Comparison of ENCODE assay signal across 22 mouse cellular contexts in genomic region chr14:102674635-102675034, GRCm38 (mm10).
DNase-seq lines count a peak whose midpoint lies in the region; ATAC-seq and TF ChIP-seq lines count a peak whose summit lies in the region.
"Had no signal": no experiment of that assay in that cellular context is flagged by ENCODE, and none has a peak within 500 bp of the region (broad histone marks: within the 10 kb centered on the region; RNA-seq: fewer than 3 reads in every experiment).

No protein-coding gene starts in this region.

- no peak overlapping the region for H3K4me2 ChIP-seq in neural tube, embryonic 11.5 days (ENCODE audit: low read depth)
- H3K4me2 ChIP-seq in neural tube, embryonic 15.5 days = no peak overlapping the region
- H3K4me2 ChIP-seq in CH12.LX (ENCODE audit: insufficient read depth, low read depth, poor library complexity, severe bottlenecking) = no peak overlapping the region
- no peak overlapping the region for H3K4me2 ChIP-seq in midbrain, embryonic 11.5 days
- H3K4me2 ChIP-seq: embryonic facial prominence, embryonic 12.5 days; forebrain, embryonic 13.5 days; forebrain, embryonic 15.5 days had no signal

- DNase-seq in neural tube, embryonic 11.5 days (ENCODE audit: low spot score) = no peak
- peak; percentile 23 for DNase-seq in CH12.LX (ENCODE audit: extremely low read depth)
- DNase-seq in fibroblast of lung, adult 2 months (ENCODE audit: low read depth) = peak; percentile 26
- DNase-seq in retina, postnatal 1 day = no peak
- no peak for DNase-seq in midbrain, embryonic 11.5 days (ENCODE audit: low spot score, missing footprints)
- DNase-seq: adrenal gland, adult 2 months; adrenal gland, postnatal 10 days; adrenal gland, postnatal 25 days; B cell, adult 2 months; cerebellum, adult 11 months; cerebellum, adult 18-20 months; cerebellum, adult 8-10 months; cerebellum, adult 9-11 months; cerebellum, postnatal 14 days; forebrain, postnatal 0 days had no signal

- 91% methylated on average over 5 of the region's 5 CpGs for WGBS in neural tube, embryonic 11.5 days
- 83% methylated on average over 5 of the region's 5 CpGs for WGBS in neural tube, embryonic 15.5 days
- WGBS in midbrain, embryonic 11.5 days = 89% methylated on average over 5 of the region's 5 CpGs

- H3K27ac ChIP-seq in neural tube, embryonic 11.5 days (ENCODE audit: low read depth, low read length) = no peak overlapping the region
- H3K27ac ChIP-seq in neural tube, embryonic 15.5 days (replicated peaks) = no peak overlapping the region
- no peak overlapping the region for H3K27ac ChIP-seq in CH12.LX (ENCODE audit: insufficient read depth, low read depth)
- no peak overlapping the region for H3K27ac ChIP-seq in midbrain, embryonic 11.5 days (ENCODE audit: low read depth, low read length)
- H3K27ac ChIP-seq: embryonic facial prominence, embryonic 10.5 days; embryonic facial prominence, embryonic 12.5 days; forebrain, embryonic 13.5 days; forebrain, embryonic 15.5 days had no signal

- dilution Hi-C loops in CH12.LX (cut with MboI; ENCODE audit: extremely low pct_ligation_motif_present, extremely low pct_unique_long_range_greater_than_20kb, low sequenced_read_pairs) = no loop called here

- peak; percentile 50; the same call in 1 of the 2 replicates for ATAC-seq in neural tube, embryonic 11.5 days (ENCODE audit: insufficient read depth, low FRiP score, low TSS enrichment)
- ATAC-seq in neural tube, embryonic 15.5 days (ENCODE audit: low FRiP score) = no peak
- ATAC-seq in midbrain, embryonic 11.5 days (ENCODE audit: low FRiP score) = no peak
- ATAC-seq: CD4-positive, CD25-positive, alpha-beta regulatory T cell, adult 4 months; forebrain, embryonic 13.5 days; forebrain, embryonic 15.5 days; forebrain, postnatal 0 days had no signal

- no peaks in the 10 kb centered on the region for H3K4me1 ChIP-seq in neural tube, embryonic 11.5 days (ENCODE audit: control insufficient read depth, insufficient read depth, low read length)
- no peaks in the 10 kb centered on the region for H3K4me1 ChIP-seq in neural tube, embryonic 15.5 days
- H3K4me1 ChIP-seq in CH12.LX (ENCODE audit: control insufficient read depth in 1 of 2, insufficient read depth in 2 of 2) = no peaks in the 10 kb centered on the region
- no peaks in the 10 kb centered on the region for H3K4me1 ChIP-seq in midbrain, embryonic 11.5 days (ENCODE audit: control insufficient read depth, insufficient read depth, low read length)
- H3K4me1 ChIP-seq: embryonic facial prominence, embryonic 12.5 days had no signal

- no peak overlapping the region for H3K9ac ChIP-seq in neural tube, embryonic 11.5 days (ENCODE audit: low read length)
- H3K9ac ChIP-seq in neural tube, embryonic 15.5 days (replicated peaks) = no peak overlapping the region
- H3K9ac ChIP-seq in CH12.LX (ENCODE audit: insufficient read depth, low read depth) = no peak overlapping the region
- H3K9ac ChIP-seq in midbrain, embryonic 11.5 days (ENCODE audit: low read length) = no peak overlapping the region
- H3K9ac ChIP-seq: embryonic facial prominence, embryonic 12.5 days; forebrain, embryonic 13.5 days; forebrain, embryonic 15.5 days; forebrain, postnatal 0 days had no signal

- in situ Hi-C loops in CH12.LX (cut with MboI; ENCODE audit: low pct_ligation_motif_present, low pct_unique_long_range_greater_than_20kb, low sequenced_read_pairs) = no loop called here

- no peaks in the 10 kb centered on the region for H3K36me3 ChIP-seq in neural tube, embryonic 11.5 days (ENCODE audit: control insufficient read depth, insufficient read depth, low read length)
- no peaks in the 10 kb centered on the region for H3K36me3 ChIP-seq in neural tube, embryonic 15.5 days
- no peaks in the 10 kb centered on the region for H3K36me3 ChIP-seq in CH12.LX (replicated peaks in 1 of 2; ENCODE audit: control insufficient read depth in 1 of 2, insufficient read depth in 1 of 2, low read length in 1 of 2)
- H3K36me3 ChIP-seq in midbrain, embryonic 11.5 days (ENCODE audit: control insufficient read depth, insufficient read depth, low read length) = no peaks in the 10 kb centered on the region
- H3K36me3 ChIP-seq: embryonic facial prominence, embryonic 10.5 days; embryonic facial prominence, embryonic 12.5 days; forebrain, embryonic 15.5 days had no signal

- TF ChIP-seq POLR2A in CH12.LX (IDR thresholded peaks at IDR 0.05; ENCODE audit: low read depth, low read length) = no peak

- no peak for TF ChIP-seq EP300 in CH12.LX (IDR thresholded peaks at IDR 0.05; ENCODE audit: low read length)

- no peak for TF ChIP-seq RAD21 in CH12.LX (IDR thresholded peaks at IDR 0.05; ENCODE audit: low read depth, low read length)

- no peak for TF ChIP-seq CTCF in CH12.LX (conservative IDR thresholded peaks at IDR 0.05 in 1 of 2, IDR thresholded peaks at IDR 0.05 in 1 of 2; ENCODE audit: low read depth in 2 of 2, low read length in 2 of 2)

- H3K9me3 ChIP-seq in neural tube, embryonic 11.5 days (ENCODE audit: control insufficient read depth, low read length) = no peaks in the 10 kb centered on the region
- no peaks in the 10 kb centered on the region for H3K9me3 ChIP-seq in neural tube, embryonic 15.5 days (replicated peaks)
- H3K9me3 ChIP-seq in CH12.LX (replicated peaks; ENCODE audit: low read length) = no peaks in the 10 kb centered on the region
- no peaks in the 10 kb centered on the region for H3K9me3 ChIP-seq in midbrain, embryonic 11.5 days (ENCODE audit: control insufficient read depth, low read length)
- H3K9me3 ChIP-seq: embryonic facial prominence, embryonic 10.5 days; embryonic facial prominence, embryonic 12.5 days; forebrain, embryonic 13.5 days; forebrain, embryonic 15.5 days had no signal

- no peaks in the 10 kb centered on the region for H3K79me2 ChIP-seq in CH12.LX (replicated peaks; ENCODE audit: control insufficient read depth, extremely low read depth, insufficient read depth, poor library complexity, severe bottlenecking)

- H3K27me3 ChIP-seq in neural tube, embryonic 11.5 days (ENCODE audit: control insufficient read depth, insufficient read depth, low read length) = no peaks in the 10 kb centered on the region
- H3K27me3 ChIP-seq in neural tube, embryonic 15.5 days (replicated peaks) = no peaks in the 10 kb centered on the region
- H3K27me3 ChIP-seq in CH12.LX (replicated peaks) = no peaks in the 10 kb centered on the region
- H3K27me3 ChIP-seq in midbrain, embryonic 11.5 days (ENCODE audit: control insufficient read depth, insufficient read depth, low read length) = no peaks in the 10 kb centered on the region
- H3K27me3 ChIP-seq: embryonic facial prominence, embryonic 12.5 days; forebrain, embryonic 15.5 days had no signal

- no peak overlapping the region for H3K4me3 ChIP-seq in neural tube, embryonic 11.5 days (ENCODE audit: low read depth, low read length)
- no peak overlapping the region for H3K4me3 ChIP-seq in neural tube, embryonic 15.5 days (replicated peaks)
- H3K4me3 ChIP-seq in CH12.LX (replicated peaks in 1 of 3; ENCODE audit: low read depth in 2 of 3, low read length in 2 of 3, poor library complexity in 1 of 3) = no peak overlapping the region
- H3K4me3 ChIP-seq in midbrain, embryonic 11.5 days (ENCODE audit: low read depth, low read length) = no peak overlapping the region
- H3K4me3 ChIP-seq: embryonic facial prominence, embryonic 10.5 days; embryonic facial prominence, embryonic 12.5 days; erythroblast, embryonic 14.5 days; forebrain, embryonic 13.5 days; forebrain, embryonic 15.5 days had no signal

TF ChIP-seq in CH12.LX, 34 proteins besides CTCF, POLR2A, EP300 and RAD21:
- TF ChIP-seq JUND (conservative IDR thresholded peaks at IDR 0.05; ENCODE audit: low read depth, low read length) (peak; percentile 35; the same call in 1 of the 2 replicates), MAX (IDR thresholded peaks at IDR 0.05; ENCODE audit: low read length) (no peak)
TF ChIP-seq in CH12.LX: peak in this region for 1.

Comparison
In these comparisons a context has a peak if more than half of its experiments do, and no peak if none do; other contexts are left out.
1. DNase-seq: peak in CH12.LX (single experiment) and fibroblast of lung, adult 2 months (single experiment); none in neural tube, embryonic 11.5 days (single experiment), retina, postnatal 1 day (single experiment) and midbrain, embryonic 11.5 days (single experiment).